In genomic region chr10:7176205-7176910, GRCm38 (mm10) we compare ENCODE assay signal across 28 mouse cellular contexts. TPM values are rescaled to one million over a fixed set of nuclear protein-coding genes. Genes with fewer than 3 reads are reported as not detected.
DNase-seq lines count a peak whose midpoint lies in the region; ATAC-seq and TF ChIP-seq lines count a peak whose summit lies in the region.
"Had no signal": no experiment of that assay in that cellular context is flagged by ENCODE, and none has a peak within 500 bp of the region (broad histone marks: within the 10 kb centered on the region; RNA-seq: fewer than 3 reads in every experiment).

No protein-coding gene starts in this region.

- ATAC-seq in CD4-positive, CD25-positive, alpha-beta regulatory T cell, adult 4 months: no peak
- ATAC-seq in limb, embryonic 11.5 days (ENCODE audit: insufficient number of reproducible peaks, low FRiP score, low TSS enrichment, low read depth): 0 out of 2 replicates have a peak, but pooled peaks have one; percentile 45
- peak; percentile 55; the same call in 1 of the 2 replicates for ATAC-seq in embryonic facial prominence, embryonic 14.5 days (ENCODE audit: low read depth)
- ATAC-seq in limb, embryonic 14.5 days (ENCODE audit: low FRiP score, low read depth): 0 out of 2 replicates have a peak, but pooled peaks have one; percentile 26
- ATAC-seq in frontal cortex, adult (ENCODE audit: low TSS enrichment): no peak
- ATAC-seq: forebrain, embryonic 14.5 days had no signal

- no peak for TF ChIP-seq POLR2A in limb, embryonic 14.5 days (IDR thresholded peaks at IDR 0.05; ENCODE audit: borderline replicate concordance, extremely low read depth, insufficient read depth, insufficient read length)

- peak; percentile 25 for DNase-seq in CD4-positive, CD25-positive, alpha-beta regulatory T cell, adult 2 months (ENCODE audit: low read depth, low spot score)
- no peak for DNase-seq in limb, embryonic 11.5 days (ENCODE audit: low spot score)
- DNase-seq in limb, embryonic 10.5 days (ENCODE audit: low spot score): no peak
- DNase-seq in embryonic facial prominence, embryonic 14.5 days (ENCODE audit: low spot score): peak; percentile 74
- DNase-seq in limb, embryonic 14.5 days (ENCODE audit: low spot score): no peak
- DNase-seq in B cell, adult 2 months: no peak
- DNase-seq: adrenal gland, postnatal 25 days; cerebellum, adult 11-12 months; cerebellum, adult 9-11 months; embryo, embryonic 11 days; gastrocnemius, postnatal 25 days; heart, adult 11 months; heart, postnatal 4 days; kidney, adult 18-20 months; kidney, postnatal 36 days; liver, embryonic 13.5 days; lung, adult 18-20 months; spleen, adult 18-20 months; thymus, adult 2 months; thymus, postnatal 4 days had no signal

- no peak overlapping the region for H3K4me3 ChIP-seq in limb, embryonic 11.5 days (ENCODE audit: low read depth, low read length)
- no peak overlapping the region for H3K4me3 ChIP-seq in limb, embryonic 10.5 days
- H3K4me3 ChIP-seq in embryonic facial prominence, embryonic 14.5 days (ENCODE audit: low read depth, low read length): no peak overlapping the region
- no peak overlapping the region for H3K4me3 ChIP-seq in limb, embryonic 14.5 days (replicated peaks; ENCODE audit: low read length)
- H3K4me3 ChIP-seq: heart, embryonic 10.5 days; heart, embryonic 15.5 days; limb, embryonic 12.5 days; liver, embryonic 13.5 days; midbrain, embryonic 12.5 days had no signal

- H3K9me3 ChIP-seq in limb, embryonic 11.5 days (ENCODE audit: control insufficient read depth, low read length): no peaks in the 10 kb centered on the region
- H3K9me3 ChIP-seq in limb, embryonic 10.5 days (replicated peaks): no peaks in the 10 kb centered on the region
- H3K9me3 ChIP-seq in embryonic facial prominence, embryonic 14.5 days (ENCODE audit: control insufficient read depth, low read length): no peaks in the 10 kb centered on the region; the same call in 1 of the 2 replicates
- no peaks in the 10 kb centered on the region for H3K9me3 ChIP-seq in limb, embryonic 14.5 days (ENCODE audit: control insufficient read depth, low read length)
- H3K9me3 ChIP-seq: heart, embryonic 10.5 days; heart, embryonic 15.5 days; limb, embryonic 12.5 days; liver, embryonic 13.5 days had no signal

- H3K4me1 ChIP-seq in limb, embryonic 11.5 days (ENCODE audit: control insufficient read depth, insufficient read depth, low read length): peaks cover 4% of the 10 kb centered on the region; the same call in 1 of the 2 replicates
- H3K4me1 ChIP-seq in limb, embryonic 10.5 days: peaks cover 10% of the 10 kb centered on the region; the same call in 1 of the 2 replicates
- no peaks in the 10 kb centered on the region for H3K4me1 ChIP-seq in embryonic facial prominence, embryonic 14.5 days (ENCODE audit: control insufficient read depth, insufficient read depth, low read length)
- peaks cover 5% of the 10 kb centered on the region; the same call in 1 of the 2 replicates for H3K4me1 ChIP-seq in limb, embryonic 14.5 days (ENCODE audit: control insufficient read depth, insufficient read depth, low read length)
- H3K4me1 ChIP-seq: midbrain, embryonic 12.5 days had no signal

- no peaks in the 10 kb centered on the region for H3K36me3 ChIP-seq in limb, embryonic 11.5 days (ENCODE audit: control insufficient read depth, insufficient read depth, low read length)
- H3K36me3 ChIP-seq in limb, embryonic 10.5 days: no peaks in the 10 kb centered on the region
- H3K36me3 ChIP-seq in embryonic facial prominence, embryonic 14.5 days (ENCODE audit: control insufficient read depth, insufficient read depth, low read length): no peaks in the 10 kb centered on the region
- no peaks in the 10 kb centered on the region for H3K36me3 ChIP-seq in limb, embryonic 14.5 days (ENCODE audit: control insufficient read depth, insufficient read depth, low read length)
- H3K36me3 ChIP-seq: heart, embryonic 10.5 days; heart, embryonic 15.5 days; limb, embryonic 12.5 days; liver, embryonic 13.5 days; midbrain, embryonic 12.5 days had no signal

- WGBS in limb, embryonic 11.5 days: 83% methylated on average over 8 of the region's 8 CpGs
- 93% methylated on average over 8 of the region's 8 CpGs for WGBS in limb, embryonic 10.5 days
- 77% methylated on average over 8 of the region's 8 CpGs for WGBS in embryonic facial prominence, embryonic 14.5 days
- WGBS in limb, embryonic 14.5 days: 75% methylated on average over 8 of the region's 8 CpGs

- H3K27me3 ChIP-seq in limb, embryonic 11.5 days (ENCODE audit: control insufficient read depth, insufficient read depth, low read length): no peaks in the 10 kb centered on the region
- H3K27me3 ChIP-seq in limb, embryonic 10.5 days (ENCODE audit: low read depth, poor library complexity, severe bottlenecking): no peaks in the 10 kb centered on the region
- H3K27me3 ChIP-seq in embryonic facial prominence, embryonic 14.5 days (replicated peaks; ENCODE audit: control insufficient read depth, insufficient read depth, low read length): no peaks in the 10 kb centered on the region
- H3K27me3 ChIP-seq in limb, embryonic 14.5 days (ENCODE audit: control insufficient read depth, insufficient read depth, low read length): no peaks in the 10 kb centered on the region
- H3K27me3 ChIP-seq: heart, embryonic 15.5 days; limb, embryonic 12.5 days; liver, embryonic 13.5 days; midbrain, embryonic 12.5 days had no signal

- H3K9ac ChIP-seq in limb, embryonic 11.5 days (ENCODE audit: low read length): no peak overlapping the region
- no peak overlapping the region for H3K9ac ChIP-seq in embryonic facial prominence, embryonic 14.5 days (ENCODE audit: low read depth, low read length)
- H3K9ac ChIP-seq in limb, embryonic 14.5 days (ENCODE audit: low read depth, low read length, severe bottlenecking): no peak overlapping the region
- H3K9ac ChIP-seq: heart, embryonic 15.5 days; hindbrain, embryonic 14.5 days; limb, embryonic 12.5 days; liver, embryonic 13.5 days; midbrain, embryonic 12.5 days had no signal

- no peak overlapping the region for H3K4me2 ChIP-seq in limb, embryonic 11.5 days (ENCODE audit: low read depth, severe bottlenecking)
- H3K4me2 ChIP-seq in embryonic facial prominence, embryonic 14.5 days (ENCODE audit: low read depth, low read length): no peak overlapping the region
- H3K4me2 ChIP-seq in limb, embryonic 14.5 days (replicated peaks; ENCODE audit: low read depth, low read length, severe bottlenecking): no peak overlapping the region
- H3K4me2 ChIP-seq: heart, embryonic 15.5 days; hindbrain, embryonic 14.5 days; limb, embryonic 12.5 days; liver, embryonic 13.5 days; midbrain, embryonic 12.5 days had no signal

- no peak overlapping the region for H3K27ac ChIP-seq in limb, embryonic 11.5 days (replicated peaks; ENCODE audit: low read depth, low read length)
- H3K27ac ChIP-seq in limb, embryonic 10.5 days: no peak overlapping the region
- H3K27ac ChIP-seq in embryonic facial prominence, embryonic 14.5 days (replicated peaks; ENCODE audit: low read depth, low read length): no peak overlapping the region
- H3K27ac ChIP-seq in limb, embryonic 14.5 days (replicated peaks; ENCODE audit: low read depth, low read length): no peak overlapping the region
- H3K27ac ChIP-seq: heart, embryonic 10.5 days; heart, embryonic 15.5 days; hindbrain, embryonic 14.5 days; limb, embryonic 12.5 days; liver, embryonic 13.5 days; midbrain, embryonic 12.5 days had no signal

RNA-seq across cellular contexts. Expression of gene Cnksr3, which starts 35.7 kb away (rescaled TPM):
- 1 to 10 TPM; 3.3 to 5.1 TPM for polyA plus RNA-seq in CD4-positive, CD25-positive, alpha-beta regulatory T cell, adult 4 months (2017; shearing (Covaris generic))
- polyA plus RNA-seq in limb, embryonic 11.5 days (2014; fragmentation: Nextera tagmentation; extraction: Ambion mirVana): 11.8 and 11.9 TPM in 2 replicates
- 9.6 and 11.4 TPM in 2 replicates for polyA plus RNA-seq in limb, embryonic 10.5 days (2016; fragmentation: Nextera tagmentation; extraction: Ambion mirVana)
- polyA plus RNA-seq in embryonic facial prominence, embryonic 14.5 days (2014; fragmentation: Nextera tagmentation; extraction: Ambion mirVana): 10.4 and 10.8 TPM in 2 replicates
- 15.3 and 16.5 TPM in 2 replicates for polyA plus RNA-seq in limb, embryonic 14.5 days (2012; rRNA removed)
- 12.3 and 13.0 TPM in 2 replicates for polyA plus RNA-seq in limb, embryonic 14.5 days (2014; fragmentation: Nextera tagmentation; extraction: Ambion mirVana)

Comparison
In these comparisons a context has a peak if more than half of its experiments do, and no peak if none do; other contexts are left out.
1. DNase-seq: peak in CD4-positive, CD25-positive, alpha-beta regulatory T cell, adult 2 months (single experiment) and embryonic facial prominence, embryonic 14.5 days (single experiment); none in limb, embryonic 11.5 days (single experiment), limb, embryonic 10.5 days (single experiment), limb, embryonic 14.5 days (single experiment) and B cell, adult 2 months (0 of 2).
2. ATAC-seq: peak in limb, embryonic 11.5 days (single experiment), embryonic facial prominence, embryonic 14.5 days (single experiment) and limb, embryonic 14.5 days (single experiment); none in CD4-positive, CD25-positive, alpha-beta regulatory T cell, adult 4 months (single experiment) and frontal cortex, adult (single experiment).